Mouse (Mus musculus) testis, adult 10 weeks (tissue): Measurements from ENCODE around the gene Gngt1. TPM values are rescaled to one million over a fixed set of nuclear protein-coding genes. Genes with fewer than 3 reads are reported as not detected.

Source experiments
- polyA plus RNA-seq: library from polyadenylated mRNA; stranded (reverse); fragments of 350-450 nt; fragmentation: Illumina TruSeq; extraction: RNeasy Lipid Tissue Mini Kit (QIAGEN cat#74804); gene quantifications from one replicate; pipeline ENCODE4 v1.2.3, GENCODE M21; 2014; ENCODE audit warnings: low read depth, low replicate concordance

The Gngt1 gene
- polyA plus RNA-seq = not detected

GRCm38 (mm10) chr6:3993492-3993891 lies at the start of gene Gngt1:
Gene Gngt1 (plus strand): TSS chr6:3993792.

GRCm38 (mm10) chr6:3988750-3989149 lies 4.8 kb upstream of the Gngt1 start, which contains the start of gene Tfpi2:
Gene Tfpi2 (minus strand): TSS chr6:3988919.

GRCm38 (mm10) chr6:4003890-4004306 lies 10.3 kb downstream of the Gngt1 start, which contains the start of gene Gng11:
Gene Gng11 (plus strand): TSS chr6:4003904.

Other genes with a start within 250 kb of the Gngt1 start
- 0.06 TPM for gene Calcr, start 229.1 kb upstream of the Gngt1 start, polyA plus RNA-seq
- gene Tfpi2, start 4.9 kb upstream of the Gngt1 start, polyA plus RNA-seq = 0.18 TPM
- 4.1 TPM for gene Gng11, start 10.1 kb downstream of the Gngt1 start, polyA plus RNA-seq
- gene Bet1, start 93.2 kb downstream of the Gngt1 start, polyA plus RNA-seq = 63.2 TPM